Mouse (Mus musculus) kidney, adult 2 months (tissue): ENCODE measurements around the gene Add3. TPM values are rescaled to one million over a fixed set of nuclear protein-coding genes. Genes with fewer than 3 reads are reported as not detected.

Experiments used
- DNase-seq: peaks from one replicate; pipeline ENCODE4 v3.0.0; 2021
- H3K27ac ChIP-seq: fragments of 200-500 bp; 2 replicates; pipeline ENCODE4 v1.5.1; 2012; ENCODE audit warnings: low read depth, low read length, control low read depth, inconsistent platforms; ENCODE audit not compliant: insufficient read depth
- H3K27me3 ChIP-seq: fragments of 200-500 bp; replicated peaks from 2 replicates; pipeline ENCODE4 v1.6.1; 2012; ENCODE audit warnings: mild to moderate bottlenecking, moderate library complexity, low read length, inconsistent platforms; ENCODE audit not compliant: control insufficient read depth, insufficient read depth
- H3K36me3 ChIP-seq: fragments of 200-500 bp; 2 replicates; pipeline ENCODE4 v1.6.1; 2012; ENCODE audit warnings: mild to moderate bottlenecking, moderate library complexity, low read length, inconsistent platforms; ENCODE audit not compliant: control insufficient read depth, insufficient read depth
- H3K4me1 ChIP-seq: fragments of 200-500 bp; 2 replicates; pipeline ENCODE4 v1.6.1; 2011; ENCODE audit warnings: low read length; ENCODE audit not compliant: control insufficient read depth, insufficient read depth
- H3K4me3 ChIP-seq: fragments of 200-500 bp; 2 replicates; pipeline ENCODE4 v1.5.1; 2011; ENCODE audit warnings: mild to moderate bottlenecking, low read depth, low read length, control low read depth; ENCODE audit not compliant: insufficient read depth
- CTCF ChIP-seq: fragments of 200-500 bp; conservative IDR thresholded peaks from 2 replicates; pipeline ENCODE4 v1.5.1; 2011; ENCODE audit warnings: low read depth, mild to moderate bottlenecking, control low read depth, low read length, moderate library complexity, mixed read lengths; ENCODE audit not compliant: insufficient read depth, insufficient read length
- POLR2A ChIP-seq: fragments of 200-500 bp; IDR thresholded peaks from one replicate; pipeline ENCODE4 v1.6.1; 2011; ENCODE audit warnings: low read depth, low read length, control low read depth
- WGBS: fragments of 180-500 bp; shearing (Covaris S2); methylation state at CpG from one replicate; pipeline ENCODE4 v1.1.7; 2018; 5-methylcytosine and 5-hydroxymethylcytosine counted together
- polyA plus RNA-seq: library from polyadenylated mRNA; depleted of rRNA; stranded (reverse); fragments of >200 nt; gene quantifications from 2 replicates; pipeline ENCODE4 v1.2.3, GENCODE M21; 2012; rRNA removed

Add3 gene
- 52.9 and 61.6 TPM in 2 replicates for polyA plus RNA-seq

- Histone ChIP-seq H3K4me3 (peak within 1 kb of the TSS; percentile 76), H3K27me3 (no peaks in the 10 kb centered on the region), H3K36me3 (no peaks in the 10 kb centered on the region), H3K4me1 (peaks cover 3% of the 10 kb centered on the region), H3K27ac (peak within 1 kb of the TSS; percentile 75)
- DNase-seq: peak; percentile 62
- TF ChIP-seq POLR2A (no peak), CTCF (no peak)
- 5% methylated on average over 24 of the region's 24 CpGs for WGBS
These were observed at the start of gene Add3 for GRCm38 (mm10) chr19:53140044-53140803. Gene Add3, plus strand, starts transcription at chr19:53140443.

DNA sequence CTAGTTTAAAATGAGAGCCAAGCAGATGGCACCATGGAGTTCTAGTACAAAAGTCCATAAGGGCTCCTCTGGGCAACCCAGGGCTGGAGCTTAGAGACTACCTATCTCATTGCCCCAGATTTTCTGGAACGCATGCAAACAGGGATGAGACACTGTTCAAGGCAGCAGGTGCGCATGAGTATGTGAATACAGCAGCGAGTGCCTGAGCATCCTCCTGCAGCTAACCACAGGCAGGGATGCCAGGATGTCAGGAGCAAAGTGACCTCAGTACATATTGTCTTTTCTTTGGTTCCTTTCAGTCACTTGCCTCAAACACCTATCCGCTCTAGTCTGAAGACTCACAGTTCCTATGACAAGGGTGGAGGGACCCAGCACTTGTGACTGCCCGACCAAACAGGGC is 49.6 kb upstream of the Add3 start:
- Histone ChIP-seq H3K27me3 (no peaks in the 10 kb centered on the region), H3K36me3 (no peaks in the 10 kb centered on the region), H3K27ac (no peak overlapping the region), H3K4me1 (0 out of 2 replicates have a peak, but pooled peaks cover 3% of the 10 kb centered on the region), H3K4me3 (no peak overlapping the region)
- TF ChIP-seq POLR2A: no peak
- TF ChIP-seq CTCF: no peak
- DNase-seq: no peak
- WGBS: 95% methylated on average over 5 of the region's 5 CpGs

DNA sequence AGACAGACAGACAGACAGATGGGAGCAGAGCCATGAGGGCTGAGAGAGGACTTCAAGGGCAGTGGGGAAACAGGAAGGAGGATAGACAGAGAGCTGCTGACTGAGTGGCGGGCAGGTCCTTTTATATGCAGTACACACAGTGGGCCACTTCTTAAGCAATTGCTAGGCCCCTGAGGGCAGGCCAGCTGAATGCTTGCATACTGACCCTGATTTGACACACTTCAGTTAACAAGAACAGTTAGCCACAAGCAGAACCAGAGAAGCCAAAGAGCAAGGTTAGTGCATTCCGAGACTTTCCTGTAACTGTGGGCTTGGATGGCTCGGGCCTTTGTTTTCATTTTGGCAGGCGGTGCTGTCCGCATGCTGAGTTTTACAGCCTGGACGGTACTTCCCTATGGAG is 48.0 kb upstream of the Add3 start:
- WGBS: 48% methylated on average over 6 of the region's 6 CpGs
- H3K27me3 ChIP-seq: no peaks in the 10 kb centered on the region
- H3K27ac ChIP-seq: no peak overlapping the region
- TF ChIP-seq POLR2A (no peak), CTCF (no peak)
- H3K4me1 ChIP-seq: 0 out of 2 replicates have a peak, but pooled peaks cover 3% of the 10 kb centered on the region
- DNase-seq: peak; percentile 75
- no peak overlapping the region for H3K4me3 ChIP-seq
- no peaks in the 10 kb centered on the region for H3K36me3 ChIP-seq

DNA sequence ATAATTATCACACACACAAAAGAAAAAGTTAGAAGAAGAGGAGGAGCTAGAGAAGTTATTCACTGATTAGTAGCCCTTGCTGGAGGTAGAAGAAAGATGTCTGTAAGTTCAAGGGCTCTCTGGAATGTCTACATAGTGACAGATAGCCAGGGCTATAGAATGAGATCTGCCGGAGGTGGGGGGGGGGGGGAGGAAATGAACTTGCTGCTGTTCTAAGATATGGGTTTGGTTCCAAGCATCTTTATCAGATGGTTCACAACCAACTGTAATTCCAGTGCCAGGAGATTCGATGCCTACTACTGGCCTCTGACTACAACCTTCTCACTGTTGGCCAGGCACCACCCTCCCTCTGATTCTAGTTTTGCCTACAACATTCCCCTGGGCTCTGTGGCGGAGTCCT is 46.9 kb upstream of the Add3 start:
- Histone ChIP-seq H3K27ac (no peak overlapping the region), H3K4me3 (no peak overlapping the region), H3K36me3 (no peaks in the 10 kb centered on the region), H3K27me3 (no peaks in the 10 kb centered on the region), H3K4me1 (0 out of 2 replicates have a peak, but pooled peaks cover 3% of the 10 kb centered on the region)
- TF ChIP-seq POLR2A: no peak
- no peak for TF ChIP-seq CTCF
- DNase-seq: no peak
- 75% methylated on average over 3 of the region's 3 CpGs for WGBS

- Histone ChIP-seq H3K4me3 (no peak overlapping the region), H3K4me1 (0 out of 2 replicates have a peak, but pooled peaks cover 3% of the 10 kb centered on the region), H3K36me3 (no peaks in the 10 kb centered on the region), H3K27me3 (no peaks in the 10 kb centered on the region), H3K27ac (no peak overlapping the region)
- no peak for TF ChIP-seq CTCF
- no peak for TF ChIP-seq POLR2A
- DNase-seq: no peak
- 92% methylated on average over 4 of the region's 4 CpGs for WGBS
These were observed 45.6 kb upstream of the Add3 start for GRCm38 (mm10) chr19:53094684-53095083.

DNA sequence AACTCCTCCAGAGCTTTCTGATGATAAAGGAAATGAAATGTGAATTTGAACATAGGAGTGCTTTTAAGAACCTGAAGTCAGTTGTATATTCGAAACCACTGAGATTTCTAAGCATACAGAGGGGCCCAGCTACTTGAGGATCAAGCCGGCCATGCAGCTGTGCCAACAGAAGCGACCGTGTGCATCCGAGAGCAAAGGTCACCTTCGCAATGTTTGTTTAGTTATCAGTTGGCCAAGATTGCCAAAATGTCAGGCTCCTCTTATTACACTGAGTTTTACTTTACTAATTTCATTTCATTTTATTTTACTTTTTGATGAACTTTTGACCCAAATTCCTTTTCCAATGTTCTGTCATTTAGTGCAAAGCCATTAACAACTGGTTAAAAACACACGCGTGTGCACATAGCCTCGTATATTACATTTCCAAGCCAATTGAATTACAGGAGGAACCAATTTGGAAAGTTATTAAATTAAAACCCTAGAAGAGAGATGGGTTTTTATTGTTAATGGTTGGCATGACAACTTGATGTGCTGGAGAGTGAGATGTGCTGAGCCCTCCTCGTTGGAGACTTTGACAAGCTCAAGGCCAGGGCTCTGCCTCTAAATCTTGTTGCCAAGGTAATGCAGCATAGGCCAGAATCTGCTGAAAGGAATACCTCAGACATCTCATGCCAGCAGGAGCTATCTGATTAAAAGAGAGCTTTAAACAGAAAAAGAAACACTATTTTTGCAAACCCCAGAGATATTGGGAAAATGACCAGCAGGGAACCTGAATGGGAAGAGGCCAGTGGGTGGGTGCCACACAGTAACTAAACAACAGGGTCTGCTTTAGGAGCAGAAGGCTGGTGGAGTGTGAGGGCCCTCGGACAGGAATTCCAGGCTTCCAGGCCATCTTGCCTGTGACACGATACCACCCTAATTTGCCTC is 38.6 kb upstream of the Add3 start:
- H3K27me3 ChIP-seq: no peaks in the 10 kb centered on the region
- TF ChIP-seq CTCF: no peak
- TF ChIP-seq POLR2A: no peak
- DNase-seq: peak; percentile 53
- peaks cover 6% of the 10 kb centered on the region; the same call in 1 of the 2 replicates for H3K4me1 ChIP-seq
- WGBS: 65% methylated on average over 12 of the region's 12 CpGs
- H3K4me3 ChIP-seq: no peak overlapping the region
- no peaks in the 10 kb centered on the region for H3K36me3 ChIP-seq
- H3K27ac ChIP-seq: no peak overlapping the region
